Mouse (Mus musculus) left cerebral cortex, adult 2 months (tissue): ENCODE data around the gene Rspry1. TPM values are rescaled to one million over a fixed set of nuclear protein-coding genes. Genes with fewer than 3 reads are reported as not detected.
A peak's percentile ranks its signal among the peaks of the same experiment; 100 is the strongest.

Source experiments
- DNase-seq, 2 experiments: peaks; one replicate each; pipeline ENCODE4 v3.0.0; 2021 to 2022; ENCODE audit warnings: low spot score in 2 of 2, mixed read lengths in 1 of 2; ENCODE audit errors: extremely low spot score in 1 of 2
- H3K27ac ChIP-seq: fragments of 200-600 bp; 2 replicates; pipeline ENCODE4 v1.8.1; 2022
- H3K4me3 ChIP-seq: fragments of 200-600 bp; 2 replicates; pipeline ENCODE4 v1.8.1; 2022
- CTCF ChIP-seq: fragments of 200-600 bp; IDR thresholded peaks from 2 replicates; pipeline ENCODE4 v1.8.1; 2022; ENCODE audit warnings: antibody characterized with exemption, mild to moderate bottlenecking, moderate library complexity
- intact Hi-C: fragments of 180-260 bp; cut with DNase I; formaldehyde crosslinking; loops from one replicate; pipeline ENCODE4 v1.15.1; 2025
- total RNA-seq, 2 experiments: library from RNA; stranded (reverse); gene quantifications; 2 replicates each; pipeline ENCODE4 v1.2.3; 2021

Gene Rspry1
- total RNA-seq, 2 experiments from 2014 or later = 28.1 to 32.9 TPM

DNA sequence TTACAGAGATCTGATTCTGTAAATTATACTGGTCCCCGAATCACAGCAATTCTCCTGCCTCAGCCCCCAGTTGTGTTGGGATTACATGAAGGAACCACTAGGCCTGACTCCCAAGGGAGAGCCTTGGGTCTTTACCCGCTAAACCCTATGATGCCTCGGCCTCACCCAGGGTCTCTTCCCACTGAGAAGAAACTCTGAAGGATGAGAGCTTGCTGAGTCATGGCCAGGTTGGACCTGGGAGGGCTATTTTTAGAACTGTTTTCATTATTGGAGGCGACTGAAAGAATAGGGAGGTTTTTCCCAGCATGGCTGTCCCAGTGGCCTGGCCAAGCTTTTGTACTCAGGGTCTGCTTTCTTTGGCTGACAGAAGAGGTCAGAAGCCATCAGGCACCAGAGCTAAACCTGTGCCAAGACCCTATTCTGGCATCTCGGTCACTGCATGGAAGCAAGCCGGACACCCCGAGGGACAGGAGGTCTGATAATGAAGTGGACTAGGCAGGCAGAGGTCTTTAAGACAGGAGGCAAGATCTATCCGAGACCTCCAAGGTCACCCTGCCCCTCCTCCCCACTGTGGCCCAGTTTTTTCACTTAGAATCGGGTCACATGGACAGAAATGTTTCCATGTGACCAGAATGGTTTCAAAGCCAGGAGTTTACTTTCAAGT lies 105.1 kb downstream of the Rspry1 start:
- Histone ChIP-seq H3K4me3 (no peak overlapping the region), H3K27ac (peak overlapping the region; percentile 66)
- no peak for TF ChIP-seq CTCF
- DNase-seq = no peak
- intact Hi-C loops = loop anchor here (10.0 kb wide), 1 partner anchor 198 kb away; no protein-coding TSS in a partner anchor

Other genes with a start within 250 kb of the Rspry1 start
- 10 to 100 TPM; 68.3 to 78.2 TPM for gene Herpud1, start 215.5 kb upstream of the Rspry1 start, total RNA-seq
- gene Nlrc5, start 167.6 kb upstream of the Rspry1 start, total RNA-seq = under 1 TPM; 0.51 to 0.59 TPM
- 10 to 100 TPM; 19.9 to 26.1 TPM for gene Cpne2, start 68.9 kb upstream of the Rspry1 start, total RNA-seq
- gene Fam192a, start 60 bp downstream of the Rspry1 start, total RNA-seq = 10 to 100 TPM; 34.8 to 38.3 TPM
- gene Arl2bp, start 64.7 kb downstream of the Rspry1 start, total RNA-seq = 100 to 1,000 TPM; 147 TPM
- 10 to 100 TPM; 27.3 to 30.0 TPM for gene Pllp, start 94.3 kb downstream of the Rspry1 start, total RNA-seq
- gene Ccl22, start 143.7 kb downstream of the Rspry1 start, total RNA-seq = under 1 TPM in 1 of 2 experiments, not detected in 1; 0.14 TPM
- 100 to 1,000 TPM; 658 to 661 TPM for gene Cx3cl1, start 170.1 kb downstream of the Rspry1 start, total RNA-seq
- gene Ccl17, start 208.5 kb downstream of the Rspry1 start, total RNA-seq = 1 to 10 TPM; 4.6 to 7.9 TPM
- gene Coq9, start 236.4 kb downstream of the Rspry1 start, total RNA-seq = 10 to 100 TPM; 84.5 to 89.1 TPM
- 10 to 100 TPM; 71.4 to 76.8 TPM for gene Ciapin1, start 236.4 kb downstream of the Rspry1 start, total RNA-seq